Comparison of ENCODE assay signal across 8 mouse cellular contexts in genomic region chr17:34981690-34982180, GRCm38 (mm10). TPM values are rescaled to one million over a fixed set of nuclear protein-coding genes. Genes with fewer than 3 reads are reported as not detected.
DNase-seq lines count a peak whose midpoint lies in the region; ATAC-seq and TF ChIP-seq lines count a peak whose summit lies in the region.

Lsm2 (plus strand) TSS chr17:34981862.

- peak; percentile 25; the same call in 1 of the 2 replicates for TF ChIP-seq POLR2A in limb, embryonic 14.5 days (IDR thresholded peaks at IDR 0.05; ENCODE audit: borderline replicate concordance, extremely low read depth, insufficient read depth, insufficient read length)

- ATAC-seq in embryonic facial prominence, embryonic 14.5 days (ENCODE audit: low read depth): peak; percentile 96
- peak; percentile 96 for ATAC-seq in limb, embryonic 14.5 days (ENCODE audit: low FRiP score, low read depth)
- ATAC-seq in midbrain, postnatal 0 days (ENCODE audit: low FRiP score): peak; percentile 95

- TF ChIP-seq CTCF in midbrain, postnatal 0 days (IDR thresholded peaks at IDR 0.05): peak; percentile 14

- peak within 1 kb of the TSS; percentile 93 for H3K4me2 ChIP-seq in embryonic facial prominence, embryonic 14.5 days (ENCODE audit: low read depth, low read length)
- peak within 1 kb of the TSS; percentile 66 for H3K4me2 ChIP-seq in limb, embryonic 14.5 days (replicated peaks; ENCODE audit: low read depth, low read length, severe bottlenecking)
- peak within 1 kb of the TSS; percentile 99 for H3K4me2 ChIP-seq in midbrain, postnatal 0 days (ENCODE audit: low read depth, low read length, poor library complexity, severe bottlenecking)

- peaks cover 6% of the 10 kb centered on the region for H3K4me1 ChIP-seq in embryonic facial prominence, embryonic 14.5 days (ENCODE audit: control insufficient read depth, insufficient read depth, low read length)
- peaks cover 8% of the 10 kb centered on the region for H3K4me1 ChIP-seq in limb, embryonic 14.5 days (ENCODE audit: control insufficient read depth, insufficient read depth, low read length)
- no peaks in the 10 kb centered on the region; the same call in 1 of the 2 replicates for H3K4me1 ChIP-seq in midbrain, postnatal 0 days (ENCODE audit: insufficient read depth, low read length)

- H3K36me3 ChIP-seq in embryonic facial prominence, embryonic 14.5 days (ENCODE audit: control insufficient read depth, insufficient read depth, low read length): peaks cover 26% of the 10 kb centered on the region
- peaks cover 20% of the 10 kb centered on the region for H3K36me3 ChIP-seq in limb, embryonic 14.5 days (ENCODE audit: control insufficient read depth, insufficient read depth, low read length)
- H3K36me3 ChIP-seq in midbrain, postnatal 0 days (ENCODE audit: insufficient read depth, low read length): peaks cover 7% of the 10 kb centered on the region

- H3K27me3 ChIP-seq in embryonic facial prominence, embryonic 14.5 days (replicated peaks; ENCODE audit: control insufficient read depth, insufficient read depth, low read length): no peaks in the 10 kb centered on the region
- no peaks in the 10 kb centered on the region for H3K27me3 ChIP-seq in limb, embryonic 14.5 days (ENCODE audit: control insufficient read depth, insufficient read depth, low read length)
- H3K27me3 ChIP-seq in midbrain, postnatal 0 days (ENCODE audit: insufficient read depth, low read length): no peaks in the 10 kb centered on the region

- peak within 1 kb of the TSS; percentile 83 for H3K4me3 ChIP-seq in embryonic facial prominence, embryonic 14.5 days (ENCODE audit: low read depth, low read length)
- H3K4me3 ChIP-seq in limb, embryonic 14.5 days (replicated peaks; ENCODE audit: low read length): peak within 1 kb of the TSS; percentile 86
- peak within 1 kb of the TSS; percentile 81 for H3K4me3 ChIP-seq in midbrain, postnatal 0 days (ENCODE audit: low read depth, low read length)

- WGBS in embryonic facial prominence, embryonic 14.5 days: 0% methylated on average over 48 of the region's 58 CpGs
- under 1% methylated on average over 58 of the region's 58 CpGs for WGBS in limb, embryonic 14.5 days
- WGBS in midbrain, postnatal 0 days: under 1% methylated on average over 56 of the region's 58 CpGs

- peak within 1 kb of the TSS; percentile 90 for H3K9ac ChIP-seq in embryonic facial prominence, embryonic 14.5 days (ENCODE audit: low read depth, low read length)
- H3K9ac ChIP-seq in limb, embryonic 14.5 days (ENCODE audit: low read depth, low read length, severe bottlenecking): peak within 1 kb of the TSS; percentile 91
- H3K9ac ChIP-seq in midbrain, postnatal 0 days (replicated peaks; ENCODE audit: low read length, poor library complexity, severe bottlenecking): peak within 1 kb of the TSS; percentile 84

- peak within 1 kb of the TSS; percentile 97 for H3K27ac ChIP-seq in embryonic facial prominence, embryonic 14.5 days (replicated peaks; ENCODE audit: low read depth, low read length)
- peak within 1 kb of the TSS; percentile 98 for H3K27ac ChIP-seq in limb, embryonic 14.5 days (replicated peaks; ENCODE audit: low read depth, low read length)
- peak within 1 kb of the TSS; percentile 94 for H3K27ac ChIP-seq in midbrain, postnatal 0 days (ENCODE audit: low read depth, low read length)

- DNase-seq in 3134 (ENCODE audit: extremely low read depth, insufficient read length, low spot score): peak; percentile 93
- DNase-seq in adrenal gland, postnatal 4 days (ENCODE audit: low spot score in 2 of 2): peak; percentile 78 to 81
- DNase-seq in embryonic facial prominence, embryonic 14.5 days (ENCODE audit: low spot score): peak; percentile 97
- DNase-seq in heart, adult 8-10 months (ENCODE audit: low spot score): peak; percentile 94
- peak; percentile 94 for DNase-seq in kidney, adult 9 months
- DNase-seq in limb, embryonic 14.5 days (ENCODE audit: low spot score): peak; percentile 94
- DNase-seq in midbrain, postnatal 0 days (ENCODE audit: low spot score): peak; percentile 95
- DNase-seq in spleen, postnatal 14 days (ENCODE audit: low spot score in 2 of 2): peak; percentile 75 to 84

- H3K9me3 ChIP-seq in embryonic facial prominence, embryonic 14.5 days (ENCODE audit: control insufficient read depth, low read length): no peaks in the 10 kb centered on the region
- H3K9me3 ChIP-seq in limb, embryonic 14.5 days (ENCODE audit: control insufficient read depth, low read length): no peaks in the 10 kb centered on the region
- no peaks in the 10 kb centered on the region for H3K9me3 ChIP-seq in midbrain, postnatal 0 days (ENCODE audit: low read length)

RNA-seq across cellular contexts. Expression of gene Lsm2, which starts in this region (rescaled TPM):
- total RNA-seq in adrenal gland, postnatal 4 days (2021): 10 to 100 TPM; 50.5 to 54.8 TPM
- polyA plus RNA-seq in embryonic facial prominence, embryonic 14.5 days (2014; fragmentation: Nextera tagmentation; extraction: Ambion mirVana): 151 and 159 TPM in 2 replicates
- 10 to 100 TPM; 17.5 to 21.7 (median 17.9) TPM for total RNA-seq in heart, adult 8-10 months (2022)
- 186 and 233 TPM in 2 replicates for polyA plus RNA-seq in limb, embryonic 14.5 days (2012; rRNA removed)
- 170 and 178 TPM in 2 replicates for polyA plus RNA-seq in limb, embryonic 14.5 days (2014; fragmentation: Nextera tagmentation; extraction: Ambion mirVana)
- total RNA-seq in midbrain, postnatal 0 days (2014; rRNA removed): 17.6 and 35.3 TPM in 2 replicates
- polyA plus RNA-seq in midbrain, postnatal 0 days (2015; fragmentation: Nextera tagmentation; extraction: Ambion mirVana): 93.0 and 94.9 TPM in 2 replicates

Comparison
In these comparisons a context has a peak if more than half of its experiments do, and no peak if none do; other contexts are left out.
1. Peak in every context shown above with its lines: DNase-seq, ATAC-seq, H3K4me3 ChIP-seq and H3K27ac ChIP-seq.